Mouse (Mus musculus) c-Kit-positive CD71-positive TER-119-positive erythroid progenitor cells, embryonic 14.5 days (primary cell): ENCODE data around the gene Fam98a.

ENCODE experiments used
- DNase-seq: peaks from one replicate; pipeline ENCODE4 v3.0.0-alpha.2; 2013; ENCODE audit warnings: low spot score

The Fam98a gene

DNA sequence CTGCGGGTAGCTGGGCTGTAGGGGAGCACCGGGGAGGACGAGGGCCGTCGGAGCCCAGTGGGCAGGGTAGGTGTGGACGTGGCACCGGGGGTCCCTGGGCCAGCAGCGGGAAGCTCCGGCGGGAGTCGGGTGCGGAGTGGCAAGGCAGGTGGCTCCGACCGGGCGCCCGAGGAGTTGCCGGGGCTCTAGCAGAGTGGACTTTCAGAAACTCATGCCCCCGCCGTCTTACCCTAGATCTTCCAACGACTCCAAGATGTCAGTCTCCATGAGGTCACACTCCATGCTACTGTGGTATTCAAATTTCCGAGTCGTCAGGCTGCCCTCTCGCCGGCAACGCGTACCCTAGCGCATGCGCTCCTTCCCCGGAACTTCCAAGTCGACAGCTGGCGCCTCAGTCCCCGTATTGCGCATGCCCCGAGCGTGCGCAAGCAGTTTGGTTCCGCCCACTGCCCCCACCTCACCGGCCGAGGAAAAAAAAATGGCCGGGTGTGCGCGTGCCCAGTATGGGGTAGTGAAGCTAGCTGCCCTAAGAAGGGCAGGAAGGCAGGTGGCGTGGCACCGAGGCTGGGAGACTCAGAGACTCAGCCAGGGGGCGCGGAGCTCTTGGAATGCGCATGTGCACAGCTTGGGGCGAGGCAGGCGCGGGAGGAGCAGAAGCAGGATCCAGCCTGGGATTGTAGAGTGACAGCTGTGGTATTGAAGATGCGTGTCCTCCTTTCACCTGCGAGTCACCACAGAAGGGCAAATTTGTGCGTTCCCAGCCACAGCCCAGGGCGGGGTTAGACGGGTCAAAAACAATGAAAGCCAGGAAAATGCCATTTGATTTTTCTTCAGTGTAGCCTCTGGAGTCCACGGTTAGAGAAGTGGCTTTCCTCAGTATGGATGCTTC lies at the start of gene Fam98a:
TSS of gene Fam98a (minus strand) at position 435 of the 889 bp plus-strand sequence.
- peak; percentile 97 for DNase-seq

DNA sequence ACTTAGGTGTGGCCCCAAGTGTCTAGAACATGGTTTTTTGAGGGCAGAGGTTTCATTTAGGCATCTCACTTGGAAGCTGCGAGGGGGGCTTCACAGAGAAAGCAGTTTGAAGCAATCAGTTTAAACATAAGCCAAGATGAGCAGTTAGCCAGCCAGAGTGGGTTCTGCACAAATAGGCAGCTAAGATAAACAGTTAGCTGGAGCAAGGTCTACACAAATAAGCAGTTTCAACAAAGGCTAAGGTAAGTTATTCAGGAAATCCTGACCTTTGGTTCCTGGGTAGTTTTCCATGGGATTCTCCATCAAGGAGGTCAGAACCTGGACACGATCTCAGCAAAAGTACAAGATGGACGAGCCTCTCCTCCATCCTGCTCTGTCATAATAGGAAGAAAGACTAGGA lies 46.9 kb upstream of the Fam98a start:
- no peak for DNase-seq

DNA sequence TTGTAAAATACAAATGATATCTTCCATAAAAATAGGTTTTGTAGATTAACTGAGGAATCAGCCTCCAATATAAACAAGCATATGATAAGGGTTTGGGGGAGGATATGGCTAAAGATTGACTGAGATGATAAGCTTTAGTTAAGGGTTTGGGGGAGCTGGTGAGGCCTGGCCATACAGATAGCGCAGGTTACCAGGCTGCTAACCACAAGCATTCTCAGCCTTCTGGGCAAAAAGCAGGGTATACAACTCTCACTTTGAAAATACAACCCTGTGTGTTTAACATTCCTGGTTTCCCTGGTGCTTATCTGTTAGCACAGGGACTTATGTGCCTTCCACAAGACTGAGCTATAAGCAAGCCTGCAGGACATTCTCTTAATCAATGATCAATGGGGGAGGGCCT lies 31.0 kb upstream of the Fam98a start:
- DNase-seq: no peak

DNA sequence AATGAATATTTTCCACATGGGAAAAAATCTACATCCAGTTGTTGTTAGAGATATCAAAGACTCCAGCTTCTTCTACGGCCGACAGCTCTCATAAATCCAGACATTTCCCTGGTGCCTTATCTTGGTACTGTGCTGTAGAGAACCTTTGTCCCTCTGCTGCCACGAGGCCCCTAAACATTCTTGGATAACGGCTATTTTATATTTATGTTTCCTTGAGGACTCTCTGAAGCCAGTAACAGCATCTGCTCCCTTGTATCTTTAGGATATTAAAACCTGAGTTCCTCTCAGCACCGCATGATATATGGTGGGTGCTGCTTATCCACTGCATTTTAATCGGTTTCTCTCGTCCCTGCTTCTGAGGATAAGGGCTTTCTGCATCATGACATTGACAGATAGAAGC lies 23.9 kb upstream of the Fam98a start:
- no peak for DNase-seq

DNA sequence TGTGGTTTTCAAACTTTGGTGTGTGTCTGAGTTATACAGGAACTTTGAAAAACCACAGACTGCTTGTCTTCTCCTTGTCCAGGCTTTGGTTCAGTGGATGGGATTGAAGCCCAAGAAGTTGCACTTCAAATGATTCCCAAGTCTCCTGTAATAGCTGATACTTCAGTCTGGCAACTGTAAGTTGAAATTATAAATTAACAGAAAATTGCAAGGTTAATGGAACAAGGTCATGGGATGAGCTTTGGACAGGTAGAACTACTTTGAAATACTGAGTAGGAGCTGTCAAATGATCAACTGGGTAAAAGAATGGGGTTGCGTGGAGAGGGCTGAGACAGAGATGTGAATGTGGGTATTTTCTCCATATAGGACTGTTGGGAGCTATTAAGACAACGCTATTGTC lies 6.3 kb upstream of the Fam98a start:
- DNase-seq: no peak

DNA sequence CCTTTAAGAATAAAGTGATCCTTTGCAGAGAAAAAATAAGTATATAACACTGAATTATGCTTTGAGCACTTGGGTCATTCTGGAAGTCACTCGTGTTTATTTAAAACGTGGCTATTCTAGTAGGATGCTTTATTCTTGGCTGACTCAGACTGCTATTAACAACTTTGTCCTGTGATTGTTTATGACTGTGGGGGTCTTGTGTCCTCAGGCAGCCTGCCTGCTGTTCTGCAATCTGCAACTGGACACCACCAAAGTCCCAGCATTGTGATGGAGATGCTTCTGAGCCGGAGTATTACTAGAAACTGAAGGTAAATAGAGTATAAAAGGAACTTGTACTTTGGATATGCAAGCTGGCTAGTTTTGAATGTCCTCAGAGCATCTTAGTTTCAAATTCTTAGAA lies 5.3 kb upstream of the Fam98a start:
- DNase-seq: no peak

DNA sequence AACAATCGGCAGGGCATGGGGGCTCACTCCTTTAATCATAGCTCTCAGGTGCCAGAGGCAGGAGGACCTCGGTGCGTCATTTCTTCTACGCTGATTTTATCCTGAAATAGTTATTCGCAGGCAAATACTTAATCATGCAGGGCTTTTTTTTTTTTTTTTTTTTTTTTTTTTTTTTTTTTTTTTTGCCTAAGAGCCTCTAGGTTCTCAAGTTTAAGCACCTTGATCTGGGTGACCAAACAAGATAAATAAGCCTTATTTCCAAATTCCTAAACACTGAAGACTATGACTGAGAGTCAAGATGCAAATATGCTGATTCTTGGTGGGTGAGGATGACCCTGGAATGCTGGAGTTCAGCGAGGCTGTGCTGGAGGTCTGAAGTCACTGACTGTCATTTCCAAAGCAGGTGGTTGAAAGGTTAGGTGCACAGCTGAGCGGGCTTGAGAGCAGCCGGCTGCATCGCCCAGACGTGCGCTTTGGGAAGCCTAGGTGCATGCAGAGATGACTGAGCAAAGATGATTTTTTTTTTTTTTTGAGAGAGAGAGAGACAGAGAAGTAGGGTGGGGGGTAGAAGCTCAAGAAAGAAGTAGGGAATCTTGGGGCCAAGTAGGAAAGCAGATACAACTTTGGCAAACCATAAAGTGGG lies 854 bp downstream of the Fam98a start:
- no peak for DNase-seq

DNA sequence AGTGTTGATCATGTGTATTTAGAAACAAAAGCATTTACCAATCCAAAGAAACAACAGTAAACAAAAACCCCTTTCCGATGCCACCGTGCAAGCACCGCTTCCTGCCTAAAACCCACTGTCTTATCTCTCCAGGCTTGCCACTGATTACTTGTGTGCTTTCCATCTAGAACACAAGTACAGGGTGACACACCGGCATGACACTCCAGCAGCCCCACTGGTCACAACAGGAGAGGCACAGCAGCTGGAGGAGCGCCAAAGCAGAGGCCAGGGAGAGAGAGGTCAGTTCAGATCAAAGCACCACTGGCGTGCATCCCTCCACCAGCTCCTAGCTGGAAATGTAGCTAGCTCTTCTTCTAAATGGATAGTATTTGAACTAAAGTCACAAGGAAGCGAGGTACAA lies 7.5 kb downstream of the Fam98a start:
- no peak for DNase-seq

DNA sequence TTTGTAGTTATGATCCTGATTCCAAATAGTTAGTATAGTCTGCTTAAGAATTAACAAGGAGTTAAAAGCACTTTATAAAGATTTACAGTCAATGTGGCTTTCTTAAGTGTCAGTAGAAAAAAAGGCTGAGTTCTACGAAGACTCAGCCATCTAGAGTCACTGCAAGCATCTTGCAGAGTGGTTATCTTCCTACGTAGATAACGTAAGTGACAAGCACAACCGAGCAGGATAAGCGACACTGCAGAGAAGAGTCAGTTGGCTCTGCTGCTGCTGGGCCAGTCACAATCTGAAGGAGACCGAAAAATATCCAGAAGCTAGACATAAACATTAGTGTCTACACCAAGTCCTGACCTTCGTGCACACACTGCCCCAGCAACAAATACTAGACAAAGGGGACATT lies 8.3 kb downstream of the Fam98a start:
- no peak for DNase-seq

DNA sequence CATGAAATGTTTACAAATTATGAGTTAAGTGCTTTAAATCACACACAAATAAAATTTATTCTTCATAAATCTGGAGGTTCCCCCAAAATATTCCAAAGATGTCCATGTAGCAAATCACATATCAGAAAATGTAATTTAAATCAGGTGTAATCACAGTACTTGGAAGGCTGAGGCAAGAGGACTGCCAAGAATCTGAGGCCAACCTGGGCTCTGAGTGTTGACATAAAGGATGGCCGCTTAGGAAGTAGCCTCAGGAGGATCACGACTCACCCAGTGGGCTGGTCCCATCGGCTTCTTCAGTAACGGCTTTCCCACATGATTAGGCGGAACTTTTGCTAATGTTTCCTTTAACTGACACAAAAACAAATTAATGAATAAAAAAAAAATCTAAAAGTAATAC lies 11.9 kb downstream of the Fam98a start:
- no peak for DNase-seq

DNA sequence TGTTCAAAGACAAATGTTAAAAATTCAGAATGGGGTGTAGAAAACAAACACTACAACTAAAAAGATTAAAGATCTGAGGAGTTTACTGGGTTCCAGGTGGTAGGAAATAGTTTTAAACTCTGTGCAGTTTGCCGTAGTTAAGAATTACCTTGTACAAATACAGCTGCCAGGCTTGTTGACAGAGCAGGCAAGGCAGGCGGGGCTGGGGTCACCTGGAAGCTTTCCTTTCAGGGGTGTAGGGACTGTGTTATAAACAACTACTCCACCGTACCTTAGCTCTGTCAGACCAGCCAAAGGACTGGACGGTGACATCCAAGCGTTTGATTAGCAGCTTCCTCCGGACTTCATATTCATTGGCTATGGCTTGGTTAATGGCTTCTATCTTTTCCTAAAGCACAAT lies 12.6 kb downstream of the Fam98a start:
- DNase-seq: no peak

DNA sequence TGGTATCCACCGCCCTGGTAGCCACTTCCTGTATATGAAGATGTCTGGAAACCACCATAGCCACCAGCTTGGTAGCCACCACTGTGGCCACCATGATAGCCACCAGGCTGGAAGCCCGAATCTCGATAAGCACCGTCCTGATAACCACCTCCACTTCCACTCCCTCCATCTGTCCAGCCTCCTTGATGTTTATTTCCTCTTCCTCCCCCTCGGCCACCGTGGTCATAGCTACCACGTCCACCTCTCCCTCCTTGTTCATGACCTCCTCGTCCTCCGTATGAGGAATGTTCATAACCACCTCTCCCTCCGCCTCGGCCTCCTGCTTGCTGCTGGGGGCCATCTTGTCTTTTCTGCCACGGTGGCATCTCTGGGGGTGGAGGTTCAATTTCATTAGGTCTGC lies 13.3 kb downstream of the Fam98a start:
- no peak for DNase-seq

DNA sequence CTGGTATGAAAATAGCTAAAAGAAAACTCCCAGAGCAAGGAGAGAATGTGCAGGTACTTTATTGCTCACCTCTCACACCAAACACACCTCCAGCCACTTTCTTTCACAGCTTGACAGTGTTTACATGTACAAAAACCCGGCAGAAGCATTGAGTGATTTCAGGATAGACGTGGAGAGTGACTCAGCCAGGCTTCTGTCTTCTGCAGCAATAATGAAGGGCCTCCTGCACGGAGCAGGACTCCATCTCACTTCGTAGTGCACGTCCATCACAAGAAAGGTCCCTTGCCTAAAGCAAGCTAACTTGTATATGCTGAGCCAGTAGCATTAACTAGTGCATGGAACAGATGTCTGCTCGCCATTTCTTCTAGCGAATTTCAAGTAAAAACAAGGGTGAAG lies 14.7 kb downstream of the Fam98a start:
- DNase-seq: no peak

DNA sequence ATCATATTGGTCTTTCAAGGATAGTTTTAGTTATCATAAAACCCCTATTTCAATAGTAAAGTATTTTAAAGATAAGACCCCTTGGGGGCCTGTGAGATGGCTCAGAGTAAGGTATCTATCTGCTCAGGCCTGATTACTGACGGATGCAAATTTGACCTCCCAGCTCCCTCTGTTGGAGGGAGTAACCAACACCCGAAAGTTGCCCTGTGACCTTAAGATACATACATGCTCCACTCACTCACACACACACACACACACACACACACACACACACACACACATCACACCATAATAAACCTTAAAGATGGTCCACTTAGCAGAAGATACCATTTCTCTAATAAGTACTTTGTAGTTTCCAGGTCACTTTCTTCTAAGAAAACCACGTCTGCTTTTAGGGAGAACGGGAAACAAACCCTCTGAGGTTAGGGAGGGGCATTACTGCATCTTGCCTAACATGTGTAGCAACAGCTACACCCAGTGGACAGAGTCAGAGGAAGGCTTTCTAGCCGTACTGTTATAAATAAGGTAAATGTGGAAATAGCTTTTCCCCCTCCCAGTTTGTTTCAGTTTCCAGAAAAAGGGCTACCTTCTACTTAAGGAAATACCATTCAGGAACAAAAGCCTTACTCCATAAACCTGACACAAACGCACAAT lies 15.2 kb downstream of the Fam98a start:
- DNase-seq: no peak

DNA sequence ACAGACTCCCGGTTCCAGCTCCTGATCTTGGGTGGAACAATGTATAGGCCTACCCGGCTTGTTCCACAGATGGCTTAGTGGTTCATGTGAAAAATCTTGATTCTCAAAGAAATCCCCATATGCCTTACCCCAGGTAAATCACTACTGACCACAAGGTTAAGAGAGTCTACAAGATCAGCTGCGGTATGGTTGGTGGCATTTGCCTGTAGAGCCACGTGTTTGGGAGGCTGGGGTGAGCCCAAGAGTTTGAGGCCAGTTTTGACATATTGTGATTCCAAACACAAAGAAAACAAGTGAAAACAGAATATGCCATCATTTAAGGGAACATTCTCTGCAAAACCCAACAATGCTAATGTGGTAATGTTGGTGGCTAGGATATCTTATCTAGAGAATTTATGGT lies 16.1 kb downstream of the Fam98a start:
- DNase-seq: no peak

DNA sequence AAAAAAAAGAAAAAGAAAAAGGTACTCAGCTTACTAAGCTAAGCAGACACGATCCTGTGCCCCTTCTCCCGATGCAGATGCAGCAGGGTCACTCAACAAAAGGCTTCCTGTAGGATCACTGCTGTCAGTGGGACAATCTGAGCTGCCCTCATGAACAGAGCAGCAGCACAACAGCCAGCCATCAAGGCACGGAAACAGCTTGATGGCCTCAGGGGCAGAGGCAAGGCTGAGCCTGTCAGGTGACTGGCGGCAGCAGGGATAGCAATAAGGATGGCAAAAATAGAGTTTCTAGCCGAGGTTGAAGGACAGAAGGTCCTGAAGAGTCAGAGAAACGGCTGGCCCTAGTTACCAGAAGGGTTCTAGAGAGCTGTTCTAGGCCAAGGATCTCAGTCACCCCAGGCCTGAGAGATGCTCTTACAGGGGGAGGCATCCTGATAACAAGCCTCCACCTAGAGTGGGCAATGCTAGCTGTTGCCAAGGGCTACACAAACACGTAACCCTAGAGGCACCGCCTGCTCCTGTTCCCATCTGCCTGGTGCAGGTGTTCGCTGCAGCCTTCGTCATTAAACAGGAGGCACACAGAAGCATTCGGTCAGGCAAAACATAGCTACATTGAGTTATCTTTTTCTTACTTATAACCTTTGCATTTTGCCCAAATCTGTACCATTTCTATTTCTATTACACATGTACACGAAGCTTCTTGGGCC lies 17.3 kb downstream of the Fam98a start:
- DNase-seq: no peak

DNA sequence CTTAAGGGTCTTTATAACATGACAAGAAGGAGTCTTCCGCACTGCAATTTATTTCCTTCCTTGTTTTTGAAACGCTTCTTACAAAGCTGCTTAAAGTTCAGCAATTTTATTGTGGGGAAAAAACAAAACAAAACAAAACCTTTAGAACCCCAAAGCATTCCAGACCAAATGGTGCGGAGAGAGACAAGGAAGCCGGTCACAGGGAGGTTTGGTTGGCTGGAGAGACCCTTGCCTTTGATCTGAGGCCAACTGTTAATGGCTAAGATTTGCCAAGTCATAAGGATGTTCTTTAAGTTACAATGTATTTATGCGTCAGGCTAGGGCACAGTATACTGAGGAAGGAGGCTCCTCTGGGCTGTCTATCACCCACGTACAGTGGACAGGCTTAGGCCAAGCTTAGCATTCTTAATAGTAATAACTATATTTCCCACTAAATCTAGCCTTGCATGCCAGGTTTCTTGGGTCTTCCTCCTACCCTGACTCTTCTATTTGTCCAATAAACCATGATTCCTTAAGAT lies 19.2 kb downstream of the Fam98a start:
- no peak for DNase-seq

DNA sequence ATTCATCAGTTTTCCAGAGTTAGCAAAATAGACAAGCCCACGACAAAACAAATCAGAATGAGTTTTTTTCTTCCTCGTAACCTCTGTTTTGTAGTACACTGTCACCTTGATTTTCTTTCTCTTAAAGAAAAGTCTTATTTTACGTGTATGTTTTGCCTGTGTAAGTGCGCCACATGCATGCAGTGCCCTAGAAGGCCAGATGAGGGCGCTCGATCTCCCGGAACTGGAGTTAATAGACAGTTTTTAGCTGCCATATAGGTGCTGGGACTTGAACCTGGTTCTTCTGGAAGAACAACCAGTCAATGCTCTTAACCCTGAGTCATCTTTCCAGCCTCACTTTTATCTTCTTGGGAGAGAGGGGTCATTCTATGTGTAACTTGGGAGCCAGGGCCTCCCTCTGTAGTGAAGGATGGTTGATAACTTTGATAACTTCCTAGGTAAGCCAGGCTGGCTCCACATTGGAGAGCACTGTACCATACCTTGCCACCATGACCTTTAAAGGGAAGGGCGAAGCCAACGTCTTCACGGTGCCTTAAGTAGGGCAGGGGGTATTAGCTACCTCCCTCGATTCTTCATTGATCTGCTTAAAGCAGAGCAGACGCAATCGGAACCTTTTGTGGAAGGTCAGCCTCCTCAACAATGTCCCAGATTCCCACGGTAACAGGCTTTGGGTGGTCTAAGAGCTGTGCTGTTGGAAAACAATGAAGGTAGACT lies 22.4 kb downstream of the Fam98a start:
- DNase-seq: no peak

DNA sequence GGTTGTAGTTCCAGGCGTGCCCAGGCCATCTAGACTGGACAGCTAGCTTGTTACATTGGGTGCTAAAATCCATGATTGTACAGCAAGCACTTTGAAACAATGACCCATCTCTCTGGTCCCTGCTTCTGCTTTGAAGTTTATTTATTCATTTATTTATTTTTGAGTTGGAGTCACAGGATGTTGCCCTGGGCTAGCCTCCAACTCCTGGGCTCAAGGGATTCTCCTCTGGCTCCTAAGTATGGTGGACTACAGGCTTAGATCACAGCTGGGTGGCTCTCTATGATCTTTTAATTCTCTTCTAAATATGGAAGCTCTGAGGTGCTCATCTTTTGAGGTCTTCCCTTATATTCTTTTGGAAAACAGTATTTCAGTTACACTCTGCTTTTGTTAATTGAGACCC lies 25.3 kb downstream of the Fam98a start:
- no peak for DNase-seq

DNA sequence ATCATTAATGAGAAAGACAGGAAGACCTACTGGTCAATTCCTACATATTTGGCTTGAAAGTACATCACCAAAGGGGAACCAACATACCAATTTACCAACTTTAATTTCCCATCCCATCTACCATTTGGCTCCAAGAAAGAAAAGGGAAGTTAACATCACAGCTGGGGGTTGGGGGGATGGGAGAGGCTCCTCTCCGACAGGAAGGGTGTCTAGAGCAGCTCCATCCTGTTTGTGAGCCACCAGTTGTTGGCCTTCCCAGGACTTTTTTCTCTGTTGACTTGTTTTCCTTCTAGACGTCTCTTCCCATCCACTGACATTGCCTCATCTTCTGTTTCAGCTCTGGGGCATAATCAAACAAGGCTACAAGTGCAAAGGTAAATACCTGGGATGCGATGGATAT lies 27.9 kb downstream of the Fam98a start:
- no peak for DNase-seq

DNA sequence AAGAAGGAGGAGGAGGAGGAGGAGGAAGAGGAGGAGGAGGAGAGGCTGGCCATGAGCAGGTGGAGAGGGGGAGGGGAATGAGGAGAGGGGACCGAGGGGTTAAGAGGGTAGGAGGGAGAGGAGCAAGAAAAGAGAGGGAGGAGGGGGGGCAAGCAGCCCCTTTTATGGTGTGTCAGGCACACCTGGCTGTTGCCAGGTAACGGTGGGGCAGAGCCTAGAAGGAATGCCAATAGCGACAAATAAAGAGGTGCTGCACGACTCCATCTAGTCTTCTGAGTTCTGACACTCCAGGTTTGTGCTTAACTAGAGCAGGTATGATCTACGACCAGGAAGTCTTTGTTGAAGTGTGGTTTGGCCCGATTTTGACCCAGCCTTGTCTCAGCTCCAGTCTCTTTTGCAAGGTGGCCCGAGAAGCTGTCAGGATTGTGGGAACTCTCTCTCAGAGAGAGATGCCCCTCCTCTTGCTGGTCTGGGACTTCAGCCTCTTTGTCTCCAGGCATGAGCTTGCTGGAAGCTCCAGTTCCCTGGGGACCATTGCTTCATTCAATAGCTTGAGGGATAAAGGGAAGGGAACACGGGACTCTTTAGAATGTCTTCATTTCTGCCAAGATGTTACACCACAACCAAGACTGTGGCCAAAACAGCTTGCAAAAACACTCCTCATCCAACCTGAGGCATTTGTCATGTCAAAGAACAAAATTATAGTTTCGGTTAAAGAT lies 29.2 kb downstream of the Fam98a start:
- DNase-seq: no peak
